Mouse (Mus musculus) adrenal gland, adult 8-10 months (tissue): ENCODE data around the gene Tmem238. TPM values are rescaled to one million over a fixed set of nuclear protein-coding genes. Genes with fewer than 3 reads are reported as not detected.

Source experiments
- DNase-seq: peaks from one replicate; pipeline ENCODE4 v3.0.0; 2022
- total RNA-seq, 4 experiments: library from RNA; stranded (reverse); gene quantifications; 2 replicates each; pipeline ENCODE4 v1.2.4; 2022

The Tmem238 gene
- total RNA-seq, 4 experiments from 2014 or later = 7.2 to 11.8 (median 10.1) TPM

- no peak for DNase-seq
These were observed 43.0 kb downstream of the Tmem238 start for GRCm38 (mm10) chr7:4746326-4746980.

GRCm38 (mm10) chr7:4744886-4745285 is 44.6 kb downstream of the Tmem238 start:
- DNase-seq = no peak

- DNase-seq = no peak
These were observed 46.1 kb downstream of the Tmem238 start for GRCm38 (mm10) chr7:4743354-4743753.

- DNase-seq = no peak
These were observed 47.0 kb downstream of the Tmem238 start for GRCm38 (mm10) chr7:4742482-4742819.

GRCm38 (mm10) chr7:4741672-4742481 is 47.6 kb downstream of the Tmem238 start:
- no peak for DNase-seq

GRCm38 (mm10) chr7:4741151-4741550 is 48.3 kb downstream of the Tmem238 start:
- DNase-seq = peak; percentile 55

GRCm38 (mm10) chr7:4740309-4740727 is 49.1 kb downstream of the Tmem238 start:
- DNase-seq = no peak

- DNase-seq = peak; percentile 100
These were observed 49.7 kb downstream of the Tmem238 start, which contains the start of gene Kmt5c for GRCm38 (mm10) chr7:4739544-4740275. Gene Kmt5c, plus strand, starts transcription at chr7:4740115.

GRCm38 (mm10) chr7:4739041-4739543 is 50.4 kb downstream of the Tmem238 start:
- DNase-seq = no peak

Other genes with a start within 250 kb of the Tmem238 start
- gene Syt5, start 242.1 kb downstream of the Tmem238 start, total RNA-seq = 10 to 100 TPM in 1 of 4 experiments, 1 to 10 TPM in 3; 5.7 to 10.0 (median 8.6) TPM
- not detected for gene Ptprh, start 185.6 kb downstream of the Tmem238 start, total RNA-seq
- 10 to 100 TPM in 2 of 4 experiments, 1 to 10 TPM in 2; 6.6 to 14.2 (median 9.5) TPM for gene Tmem86b, start 158.2 kb downstream of the Tmem238 start, total RNA-seq
- 100 to 1,000 TPM in 1 of 4 experiments, 10 to 100 TPM in 3; 97.9 to 103 (median 98.5) TPM for gene Ppp6r1, start 130.6 kb downstream of the Tmem238 start, total RNA-seq
- 10 to 100 TPM; 43.1 to 66.5 (median 50.5) TPM for gene Hspbp1, start 104.6 kb downstream of the Tmem238 start, total RNA-seq
- 1 to 10 TPM; 4.2 to 8.0 (median 7.4) TPM for gene Brsk1, start 99.1 kb downstream of the Tmem238 start, total RNA-seq
- 1 to 10 TPM in 1 of 4 experiments, under 1 TPM in 3; 0.49 to 1.1 (median 0.73) TPM for gene Tmem150b, start 64.4 kb downstream of the Tmem238 start, total RNA-seq
- 10 to 100 TPM; 31.0 to 59.8 (median 43.8) TPM for gene Kmt5c, start 49.5 kb downstream of the Tmem238 start, total RNA-seq
- gene Cox6b2, start 36.6 kb downstream of the Tmem238 start, total RNA-seq = 10 to 100 TPM in 1 of 4 experiments, 1 to 10 TPM in 3; 5.1 to 10.3 (median 9.1) TPM
- not detected for gene Fam71e2, start 18.4 kb downstream of the Tmem238 start, total RNA-seq
- gene Il11, start 6.8 kb downstream of the Tmem238 start, total RNA-seq = under 1 TPM; 0.28 to 0.37 (median 0.32) TPM
- gene Tmem190, start 6.7 kb downstream of the Tmem238 start, total RNA-seq = not detected
- 100 to 1,000 TPM; 593 to 922 (median 693) TPM for gene Rpl28, start 3.2 kb upstream of the Tmem238 start, total RNA-seq
- 100 to 1,000 TPM in 3 of 4 experiments, 10 to 100 TPM in 1; 96.8 to 127 (median 118) TPM for gene Ube2s, start 22.9 kb upstream of the Tmem238 start, total RNA-seq
- 1 to 10 TPM; 2.0 to 5.6 (median 4.0) TPM for gene Shisa7, start 55.0 kb upstream of the Tmem238 start, total RNA-seq
- gene Isoc2b, start 80.6 kb upstream of the Tmem238 start, total RNA-seq = 10 to 100 TPM; 14.0 to 28.7 (median 19.1) TPM
- 10 to 100 TPM; 21.8 to 38.6 (median 30.3) TPM for gene Isoc2a, start 87.5 kb upstream of the Tmem238 start, total RNA-seq
- under 1 TPM in 1 of 4 experiments, not detected in 3; 0.26 TPM for gene Gm36210, start 116.9 kb upstream of the Tmem238 start, total RNA-seq
- gene Zfp628, start 125.6 kb upstream of the Tmem238 start, total RNA-seq = 10 to 100 TPM; 14.4 to 20.6 (median 16.2) TPM
- 10 to 100 TPM in 2 of 4 experiments, 1 to 10 TPM in 2; 8.5 to 13.3 (median 10.4) TPM for gene Nat14, start 132.4 kb upstream of the Tmem238 start, total RNA-seq
- 1 to 10 TPM; 1.7 to 4.5 (median 2.2) TPM for gene Ssc5d, start 136.1 kb upstream of the Tmem238 start, total RNA-seq
- 1 to 10 TPM in 2 of 4 experiments, under 1 TPM in 1, not detected in 1; 0.45 to 2.1 (median 1.8) TPM for gene Sbk2, start 174.8 kb upstream of the Tmem238 start, total RNA-seq
- gene Sbk3, start 181.5 kb upstream of the Tmem238 start, total RNA-seq = under 1 TPM; 0.15 to 0.74 (median 0.34) TPM
- gene Zfp579, start 206.5 kb upstream of the Tmem238 start, total RNA-seq = 10 to 100 TPM; 19.1 to 29.6 (median 27.4) TPM
- gene Zfp524, start 224.8 kb upstream of the Tmem238 start, total RNA-seq = 10 to 100 TPM; 10.0 to 15.2 (median 12.0) TPM
- 10 to 100 TPM; 18.9 to 25.7 (median 23.3) TPM for gene Fiz1, start 225.0 kb upstream of the Tmem238 start, total RNA-seq
- gene Gm44973, start 225.8 kb upstream of the Tmem238 start, total RNA-seq = 1 to 10 TPM in 1 of 4 experiments, not detected in 3; 1.5 TPM
- gene Zfp865, start 230.7 kb upstream of the Tmem238 start, total RNA-seq = 10 to 100 TPM; 25.0 to 38.6 (median 30.3) TPM
- 1 to 10 TPM; 2.9 to 5.6 (median 3.8) TPM for gene Ccdc106, start 230.9 kb upstream of the Tmem238 start, total RNA-seq
- under 1 TPM in 1 of 4 experiments, not detected in 3; 0.34 TPM for gene 4632433K11Rik, start 244.5 kb upstream of the Tmem238 start, total RNA-seq
- gene Zfp784, start 248.8 kb upstream of the Tmem238 start, total RNA-seq = 1 to 10 TPM; 4.3 to 7.8 (median 6.0) TPM